Mouse (Mus musculus) intestine, postnatal 0 days (tissue): ENCODE measurements around the gene Ssbp3. TPM values are rescaled to one million over a fixed set of nuclear protein-coding genes. Genes with fewer than 3 reads are reported as not detected.

Experiments
- ATAC-seq: fragments of 200-750 bp; cut with Nextera tagmentation; 2 replicates; pipeline ENCODE4 v1.8.0; 2017; ENCODE audit warnings: mild to moderate bottlenecking, moderate TSS enrichment, moderate library complexity
- H3K27ac ChIP-seq: fragments of 300-500 bp; sonication (generic); 2 replicates; pipeline ENCODE4 v1.5.1; 2014; ENCODE audit warnings: mild to moderate bottlenecking, low read depth, low read length, moderate library complexity
- H3K27me3 ChIP-seq: fragments of 300-500 bp; sonication (generic); replicated peaks from 2 replicates; pipeline ENCODE4 v1.6.1; 2014; ENCODE audit warnings: low read length, mixed read lengths; ENCODE audit not compliant: control insufficient read depth, insufficient read depth
- H3K36me3 ChIP-seq: fragments of 300-500 bp; sonication (generic); 2 replicates; pipeline ENCODE4 v1.6.1; 2014; ENCODE audit warnings: mild to moderate bottlenecking, moderate library complexity; ENCODE audit not compliant: control insufficient read depth, insufficient read depth
- H3K4me1 ChIP-seq: fragments of 300-500 bp; sonication (generic); replicated peaks from 2 replicates; pipeline ENCODE4 v1.6.1; 2014; ENCODE audit warnings: antibody characterized with exemption, low read length, mixed read lengths; ENCODE audit not compliant: control insufficient read depth, insufficient read depth
- H3K4me2 ChIP-seq: fragments of 300-500 bp; sonication (generic); replicated peaks from 2 replicates; pipeline ENCODE4 v1.6.1; 2014; ENCODE audit warnings: low read depth, mild to moderate bottlenecking, moderate library complexity
- H3K4me3 ChIP-seq: fragments of 300-500 bp; sonication (generic); 2 replicates; pipeline ENCODE4 v1.5.1; 2014; ENCODE audit warnings: low read depth, low read length
- H3K9ac ChIP-seq: fragments of 300-500 bp; sonication (generic); 2 replicates; pipeline ENCODE4 v1.6.1; 2014; ENCODE audit warnings: mild to moderate bottlenecking, low read depth, low read length
- H3K9me3 ChIP-seq: fragments of 300-500 bp; sonication (generic); 2 replicates; pipeline ENCODE4 v1.6.1; 2016; ENCODE audit warnings: mixed run types; ENCODE audit not compliant: control insufficient read depth
- CTCF ChIP-seq: sonication (generic); IDR thresholded peaks from 2 replicates; pipeline ENCODE4 v1.5.1; 2016; ENCODE audit warnings: low read depth, mild to moderate bottlenecking, control low read depth, antibody characterized with exemption, moderate library complexity
- WGBS: fragments of 180-500 bp; shearing (Covaris S2); extraction: QIAGEN DNeasy Blood & Tissue Kit; methylation state at CpG from one replicate; pipeline ENCODE4 v1.1.7; 2014; 5-methylcytosine and 5-hydroxymethylcytosine counted together
- polyA plus RNA-seq: library from polyadenylated mRNA; unstranded; fragments of >200 nt; fragmentation: Nextera tagmentation; extraction: Ambion mirVana; gene quantifications from 2 replicates; pipeline ENCODE4 v1.2.1, GENCODE M21; 2015

Gene Ssbp3
- polyA plus RNA-seq, 1 experiment from 2014 or later: 45.2 TPM

DNA sequence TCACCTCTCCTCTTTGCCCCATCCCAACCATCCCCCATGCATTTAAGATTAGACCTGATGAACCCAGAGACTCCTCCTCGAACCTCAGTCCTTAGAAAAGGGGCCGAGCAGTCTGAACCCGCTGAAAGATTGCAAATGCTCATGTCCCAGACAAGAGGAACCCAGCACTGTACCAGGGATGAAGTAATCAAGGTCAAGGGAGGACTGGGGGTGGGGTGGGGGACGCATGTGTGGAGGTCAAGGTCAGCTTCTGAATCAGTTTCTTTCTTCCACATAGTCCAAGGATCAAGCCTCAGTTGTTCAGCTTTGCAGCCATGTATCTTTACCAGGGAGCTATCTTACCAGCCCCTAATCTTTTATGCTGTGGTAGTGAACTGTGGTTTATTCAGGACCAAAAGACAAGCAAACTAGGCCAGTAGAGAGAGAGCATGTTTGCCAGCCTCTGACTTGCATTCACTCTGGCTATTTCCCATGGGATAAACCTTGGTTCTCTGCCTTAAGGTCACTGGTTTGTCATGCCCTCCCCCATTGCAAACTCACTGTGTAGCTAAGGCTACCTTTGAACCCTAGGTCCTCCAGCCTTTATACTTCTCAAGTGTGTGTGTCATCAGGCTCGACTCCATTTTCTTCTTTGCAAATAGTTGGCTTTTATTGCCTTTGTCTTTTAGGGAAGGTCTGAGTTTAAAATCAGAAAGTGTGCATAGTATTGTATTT lies 109.9 kb downstream of the Ssbp3 start:
- Histone ChIP-seq H3K4me1 (peaks cover 28% of the 10 kb centered on the region; the same call in 1 of the 2 replicates), H3K4me3 (no peak overlapping the region), H3K4me2 (no peak overlapping the region), H3K9me3 (no peaks in the 10 kb centered on the region), H3K27me3 (no peaks in the 10 kb centered on the region), H3K9ac (no peak overlapping the region), H3K27ac (peak overlapping the region; percentile 62), H3K36me3 (peaks cover 2% of the 10 kb centered on the region; the same call in 1 of the 2 replicates)
- TF ChIP-seq CTCF: no peak
- 52% methylated on average over 5 of the region's 5 CpGs for WGBS
- peak; percentile 41; the same call in 1 of the 2 replicates for ATAC-seq

DNA sequence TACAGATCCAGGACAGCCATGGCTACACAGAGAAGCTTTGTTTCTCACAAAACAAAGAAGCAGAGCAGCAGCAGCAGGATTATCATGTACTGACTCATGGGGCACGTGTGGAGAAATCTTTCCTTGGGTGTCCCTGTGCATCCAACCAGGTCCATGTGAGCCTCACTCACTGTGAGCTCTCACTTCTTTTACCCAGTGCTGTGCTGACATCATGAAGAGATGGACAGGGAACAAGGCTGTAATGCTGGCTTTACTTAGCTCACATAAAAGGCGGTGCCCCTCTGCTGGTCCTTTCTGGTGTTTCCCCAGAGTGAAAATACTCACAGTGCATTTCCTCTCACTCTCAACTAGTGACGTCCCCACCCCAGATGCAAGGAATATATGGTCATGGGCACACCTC lies 111.0 kb downstream of the Ssbp3 start:
- no peak for ATAC-seq
- no peak overlapping the region for H3K4me2 ChIP-seq
- 52% methylated on average over 3 of the region's 3 CpGs for whole genome bisulfite sequencing
- no peaks in the 10 kb centered on the region for H3K27me3 ChIP-seq
- no peak overlapping the region for H3K4me3 ChIP-seq
- H3K36me3 ChIP-seq: no peaks in the 10 kb centered on the region
- H3K4me1 ChIP-seq: peaks cover 26% of the 10 kb centered on the region; the same call in 1 of the 2 replicates
- no peak overlapping the region for H3K9ac ChIP-seq
- H3K9me3 ChIP-seq: no peaks in the 10 kb centered on the region
- peak overlapping the region; percentile 30; the same call in 1 of the 2 replicates for H3K27ac ChIP-seq
- peak; percentile 30; the same call in 1 of the 2 replicates for TF ChIP-seq CTCF

DNA sequence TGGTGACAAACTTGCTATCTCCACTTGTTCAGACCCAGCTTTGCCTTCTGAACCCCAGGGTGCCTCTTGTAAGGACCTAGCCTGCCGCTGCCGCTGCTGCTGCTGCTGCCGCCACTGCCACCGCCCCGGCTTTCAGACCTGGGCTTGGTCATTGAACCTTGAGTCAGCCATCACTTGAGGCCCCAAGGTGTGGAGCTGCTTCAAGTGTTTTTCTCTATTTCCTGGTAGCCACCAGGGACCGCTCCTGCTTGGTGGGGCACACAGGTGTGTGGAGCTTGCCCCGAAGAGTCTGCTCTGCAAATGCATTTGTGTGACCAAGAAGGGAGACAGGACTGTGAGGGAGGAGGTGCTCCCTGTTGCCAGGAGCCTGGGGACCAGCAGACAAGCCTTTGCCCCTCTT lies 114.4 kb downstream of the Ssbp3 start:
- Histone ChIP-seq H3K9ac (no peak overlapping the region), H3K4me2 (peak overlapping the region; percentile 22), H3K4me1 (peaks cover 12% of the 10 kb centered on the region; the same call in 1 of the 2 replicates), H3K9me3 (no peaks in the 10 kb centered on the region), H3K36me3 (peaks cover 20% of the 10 kb centered on the region; the same call in 1 of the 2 replicates), H3K4me3 (no peak overlapping the region), H3K27me3 (no peaks in the 10 kb centered on the region), H3K27ac (peak overlapping the region; percentile 81)
- peak; percentile 59 for TF ChIP-seq CTCF
- peak; percentile 80 for ATAC-seq
- WGBS: 44% methylated on average over 7 of the region's 7 CpGs

DNA sequence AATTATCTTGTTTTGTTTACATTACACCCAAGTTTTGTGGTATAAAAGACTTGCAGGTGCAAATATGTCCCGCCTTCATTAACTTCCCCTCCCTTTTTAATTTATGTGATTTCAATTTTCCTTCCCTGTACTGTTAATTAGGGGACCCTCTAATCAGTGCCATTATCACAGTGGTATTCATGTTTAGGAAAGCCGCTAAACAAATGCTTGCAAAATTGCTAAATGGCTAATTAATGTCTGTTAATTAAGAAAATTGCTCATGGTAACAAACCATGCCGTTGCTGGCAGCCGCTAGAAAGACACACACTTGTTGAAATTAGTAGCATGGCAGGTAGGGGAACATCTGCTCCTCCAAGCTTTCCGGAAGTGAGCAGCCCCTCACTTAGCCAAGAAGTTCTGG lies 114.9 kb downstream of the Ssbp3 start:
- no peaks in the 10 kb centered on the region for H3K27me3 ChIP-seq
- peaks cover 22% of the 10 kb centered on the region; the same call in 1 of the 2 replicates for H3K36me3 ChIP-seq
- peaks cover 8% of the 10 kb centered on the region; the same call in 1 of the 2 replicates for H3K4me1 ChIP-seq
- H3K9ac ChIP-seq: no peak overlapping the region
- no peak for TF ChIP-seq CTCF
- no peak overlapping the region for H3K4me3 ChIP-seq
- peak overlapping the region; percentile 22 for H3K4me2 ChIP-seq
- no peaks in the 10 kb centered on the region for H3K9me3 ChIP-seq
- WGBS: 70% methylated on average over 5 of the region's 5 CpGs
- peak overlapping the region; percentile 81 for H3K27ac ChIP-seq
- ATAC-seq: no peak

DNA sequence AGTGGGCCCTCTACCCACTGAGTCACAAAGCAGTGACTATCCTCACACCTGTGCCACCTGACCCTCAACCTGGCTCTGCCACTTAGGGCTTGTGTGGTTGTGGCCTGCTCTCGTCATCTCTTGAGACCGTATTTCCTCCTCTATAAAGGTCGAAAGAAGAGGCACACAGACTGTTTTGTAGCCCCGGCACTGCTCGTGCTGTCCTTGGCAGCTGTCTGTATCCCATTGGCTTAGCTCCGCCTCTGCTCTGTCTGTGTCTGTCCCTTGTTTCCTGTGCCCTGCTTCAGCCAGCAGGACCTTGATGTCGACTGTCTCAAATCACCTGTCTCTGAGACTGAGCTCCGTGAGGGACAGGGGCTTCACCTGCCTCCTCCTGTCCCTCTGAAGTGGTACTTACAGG lies 116.0 kb downstream of the Ssbp3 start:
- no peak for ATAC-seq
- no peaks in the 10 kb centered on the region for H3K9me3 ChIP-seq

DNA sequence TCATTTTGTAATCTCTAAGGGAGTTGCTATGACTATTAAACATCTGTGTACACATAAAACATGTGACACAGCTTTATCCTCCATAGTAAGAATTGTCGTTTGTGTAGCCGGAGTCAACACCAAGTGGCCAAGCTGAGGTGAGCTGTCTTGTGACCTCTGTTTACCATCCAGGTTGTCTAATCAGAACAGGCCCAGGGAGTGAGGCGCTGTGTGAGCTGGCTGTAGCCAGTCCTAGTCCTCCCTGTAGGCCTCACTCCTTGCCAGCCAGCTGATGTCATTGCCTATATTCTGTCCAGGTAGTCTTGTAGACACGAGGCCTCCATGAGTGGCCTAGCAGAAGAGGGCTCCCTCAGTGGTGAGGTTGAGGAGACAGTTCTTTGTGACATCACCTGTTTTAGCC lies 125.2 kb downstream of the Ssbp3 start:
- 57% methylated on average over 4 of the region's 4 CpGs for WGBS
- H3K9me3 ChIP-seq: no peaks in the 10 kb centered on the region
- H3K27me3 ChIP-seq: no peaks in the 10 kb centered on the region
- H3K9ac ChIP-seq: no peak overlapping the region
- no peaks in the 10 kb centered on the region for H3K4me1 ChIP-seq
- TF ChIP-seq CTCF: no peak
- peak overlapping the region; percentile 46; the same call in 1 of the 2 replicates for H3K27ac ChIP-seq
- H3K36me3 ChIP-seq: peaks cover 85% of the 10 kb centered on the region
- no peak overlapping the region for H3K4me3 ChIP-seq
- no peak overlapping the region for H3K4me2 ChIP-seq
- ATAC-seq: peak; percentile 68

More for the DNA sequence above, 116.0 kb downstream of the Ssbp3 start:
- 0 out of 2 replicates have a peak, but pooled peaks cover 7% of the 10 kb centered on the region for H3K4me1 ChIP-seq
- WGBS: 51% methylated on average over 8 of the region's 8 CpGs
- H3K4me2 ChIP-seq: no peak overlapping the region
- H3K36me3 ChIP-seq: peaks cover 32% of the 10 kb centered on the region
- peak overlapping the region; percentile 81 for H3K27ac ChIP-seq
- H3K9ac ChIP-seq: no peak overlapping the region
- no peak for TF ChIP-seq CTCF
- H3K27me3 ChIP-seq: no peaks in the 10 kb centered on the region
- no peak overlapping the region for H3K4me3 ChIP-seq
